Mouse (Mus musculus) lung, postnatal 4 days (tissue): ENCODE measurements around the gene Mrgprx2.
"Not testable (repeated sequence)": the region's sequence is repeated elsewhere in the genome, so short reads cannot be mapped to it uniquely, and the experiment has no call there.

Source experiments
- DNase-seq, 2 experiments: peaks; one replicate each; pipeline ENCODE4 v3.0.0; 2021

Mrgprx2 gene

GRCm38 (mm10) chr7:48499221-48499620, at the start of gene Mrgprx2:
Mrgprx2 (minus strand) TSS chr7:48499321.
- no peak for DNase-seq

- no peak for DNase-seq
Observed at GRCm38 (mm10) chr7:48456242-48456641, 42.9 kb downstream of the Mrgprx2 start, which contains the start of gene Mrgprb1. Mrgprb1 (minus strand) TSS chr7:48456342.

- DNase-seq = no peak
Observed at GRCm38 (mm10) chr7:48436581-48436980, 62.5 kb downstream of the Mrgprx2 start.

GRCm38 (mm10) chr7:48435936-48436335, 63.2 kb downstream of the Mrgprx2 start:
- not testable (repeated sequence) for DNase-seq
